Mouse (Mus musculus): ENCODE data around the gene Nuak2.

DNA sequence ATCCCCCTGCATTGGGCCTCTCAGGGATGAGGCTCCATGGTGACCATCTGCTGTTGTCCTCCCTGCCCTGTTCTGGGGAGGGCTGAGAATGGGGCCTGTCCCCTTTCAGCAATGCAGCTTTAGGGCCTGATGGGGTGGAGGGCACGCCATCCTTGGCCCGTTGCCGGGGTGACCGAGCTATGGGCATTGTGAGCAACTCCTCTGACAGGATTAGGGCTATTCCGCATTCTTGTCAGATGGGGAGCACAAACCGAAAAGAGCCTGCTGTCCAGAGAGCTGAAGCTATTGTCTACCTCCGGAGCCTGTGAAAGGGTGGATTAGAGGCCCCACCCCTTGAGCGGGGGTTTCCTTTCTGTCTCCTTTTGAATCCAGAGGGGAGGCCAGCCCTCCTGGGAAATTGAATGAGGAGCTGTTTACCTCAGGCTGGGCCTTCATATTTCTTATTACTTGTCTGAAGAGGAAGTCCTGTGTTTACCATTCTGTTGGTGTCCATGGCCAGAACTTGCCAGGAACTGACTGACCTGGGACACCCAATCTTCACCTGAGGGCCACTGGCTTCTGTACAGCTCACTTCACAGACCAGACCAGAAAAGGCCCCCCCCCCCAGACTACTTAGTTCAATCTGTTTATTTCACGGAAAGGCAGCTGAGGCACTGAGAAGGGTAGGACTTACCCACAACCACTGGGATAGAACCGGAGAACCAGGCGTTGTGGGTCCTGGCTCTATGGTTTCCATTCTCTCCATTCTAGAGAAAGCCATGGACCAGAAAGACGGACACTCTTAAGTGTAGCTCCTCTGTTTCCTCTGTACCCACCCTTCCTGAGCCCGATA is 7.0 kb downstream of the Nuak2 start:
- peak; percentile 42 for TF ChIP-seq CTCF (IDR thresholded peaks at IDR 0.05)
- TF ChIP-seq EP300 (IDR thresholded peaks at IDR 0.05): peak; percentile 64
